Mouse (Mus musculus): ENCODE data around the gene Serinc5. TPM values are rescaled to one million over a fixed set of nuclear protein-coding genes. Genes with fewer than 3 reads are reported as not detected.

Gene Serinc5
- polyA plus RNA-seq, 1 experiment from 2014 or later, result 18.6 TPM

DNA sequence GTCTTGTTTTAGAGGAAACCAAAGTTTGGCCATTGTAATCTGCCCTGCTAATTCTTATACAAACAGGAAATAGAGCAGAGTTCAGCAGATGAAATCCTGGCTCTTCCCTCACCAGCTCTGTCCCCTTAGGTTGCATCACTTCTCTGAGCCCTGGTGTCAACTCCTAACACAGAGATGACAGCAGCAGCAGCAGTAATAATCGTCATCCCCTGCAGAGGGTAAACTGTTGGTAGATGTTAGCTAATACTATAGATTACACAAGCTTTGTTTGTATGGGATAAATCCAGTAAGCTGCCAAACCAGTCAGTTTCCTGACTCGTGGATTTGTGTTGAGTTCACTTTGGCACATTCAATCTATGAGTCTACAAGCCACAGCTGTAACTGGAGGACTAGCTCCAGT, 40.1 kb downstream of the Serinc5 start:
- no peak overlapping the region for H3K4me2 ChIP-seq
- 83% methylated on average over 2 of the region's 2 CpGs for WGBS
- H3K27me3 ChIP-seq, result no peaks in the 10 kb centered on the region
- H3K27ac ChIP-seq, result no peak overlapping the region
- H3K9me3 ChIP-seq, result no peaks in the 10 kb centered on the region
- no peaks in the 10 kb centered on the region for H3K36me3 ChIP-seq
- ATAC-seq (ENCODE audit: low FRiP score), result no peak
- no peak overlapping the region for H3K4me3 ChIP-seq
- H3K4me1 ChIP-seq (replicated peaks), result peaks cover 8% of the 10 kb centered on the region
- no peak overlapping the region for H3K9ac ChIP-seq

DNA sequence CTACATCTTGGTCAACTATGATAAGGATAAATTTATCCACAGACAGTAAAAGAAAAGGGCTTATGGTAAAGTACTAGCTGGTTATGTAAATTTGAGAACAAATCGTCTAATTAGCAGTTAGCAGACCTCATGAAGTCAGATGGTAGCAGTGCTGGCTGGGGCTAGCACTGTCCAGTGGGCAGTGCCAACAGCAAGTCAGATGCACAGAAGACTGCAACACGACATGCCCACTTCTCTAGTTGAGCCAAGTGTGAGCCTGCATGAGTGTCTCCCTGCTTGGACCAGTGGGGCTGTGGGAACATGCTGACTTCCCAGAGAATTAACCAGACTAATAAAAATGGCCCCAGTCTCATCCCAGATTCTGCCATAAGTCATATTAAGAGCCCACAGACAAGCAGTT, 41.6 kb downstream of the Serinc5 start:
- Histone ChIP-seq H3K4me1 (replicated peaks) (peaks cover 14% of the 10 kb centered on the region), H3K9ac (no peak overlapping the region), H3K4me3 (no peak overlapping the region), H3K27me3 (no peaks in the 10 kb centered on the region), H3K9me3 (no peaks in the 10 kb centered on the region), H3K36me3 (no peaks in the 10 kb centered on the region), H3K27ac (no peak overlapping the region), H3K4me2 (no peak overlapping the region)
- ATAC-seq (ENCODE audit: low FRiP score), result no peak
- WGBS, result 82% methylated on average over 2 of the region's 2 CpGs

DNA sequence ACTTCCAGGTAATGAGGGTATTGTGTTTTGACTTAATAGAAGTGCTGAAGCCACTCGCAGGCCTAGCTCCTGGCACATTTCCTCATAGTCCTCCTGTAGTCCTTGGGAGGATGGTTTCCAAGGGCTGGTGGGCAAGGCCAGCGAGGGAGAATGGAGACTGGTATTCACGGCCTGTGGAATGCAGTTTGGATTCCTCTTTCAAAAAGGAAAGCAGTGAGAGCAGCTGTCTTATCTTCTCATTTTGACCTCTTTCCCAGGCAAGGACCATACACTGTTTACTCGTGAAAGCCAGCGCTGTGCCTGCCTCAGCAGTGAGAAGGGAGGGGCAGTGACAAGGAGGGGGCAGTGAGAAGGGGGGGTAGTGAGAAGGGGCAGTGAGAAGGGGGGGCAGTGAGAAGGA, 42.4 kb downstream of the Serinc5 start:
- H3K27me3 ChIP-seq, result no peaks in the 10 kb centered on the region
- no peak overlapping the region for H3K27ac ChIP-seq
- H3K4me3 ChIP-seq, result no peak overlapping the region
- H3K4me2 ChIP-seq, result no peak overlapping the region
- no peaks in the 10 kb centered on the region for H3K9me3 ChIP-seq
- peaks cover 14% of the 10 kb centered on the region for H3K4me1 ChIP-seq (replicated peaks)
- no peak for ATAC-seq (ENCODE audit: low FRiP score)
- WGBS, result 25% methylated on average over 5 of the region's 5 CpGs
- H3K9ac ChIP-seq, result no peak overlapping the region
- H3K36me3 ChIP-seq, result no peaks in the 10 kb centered on the region

DNA sequence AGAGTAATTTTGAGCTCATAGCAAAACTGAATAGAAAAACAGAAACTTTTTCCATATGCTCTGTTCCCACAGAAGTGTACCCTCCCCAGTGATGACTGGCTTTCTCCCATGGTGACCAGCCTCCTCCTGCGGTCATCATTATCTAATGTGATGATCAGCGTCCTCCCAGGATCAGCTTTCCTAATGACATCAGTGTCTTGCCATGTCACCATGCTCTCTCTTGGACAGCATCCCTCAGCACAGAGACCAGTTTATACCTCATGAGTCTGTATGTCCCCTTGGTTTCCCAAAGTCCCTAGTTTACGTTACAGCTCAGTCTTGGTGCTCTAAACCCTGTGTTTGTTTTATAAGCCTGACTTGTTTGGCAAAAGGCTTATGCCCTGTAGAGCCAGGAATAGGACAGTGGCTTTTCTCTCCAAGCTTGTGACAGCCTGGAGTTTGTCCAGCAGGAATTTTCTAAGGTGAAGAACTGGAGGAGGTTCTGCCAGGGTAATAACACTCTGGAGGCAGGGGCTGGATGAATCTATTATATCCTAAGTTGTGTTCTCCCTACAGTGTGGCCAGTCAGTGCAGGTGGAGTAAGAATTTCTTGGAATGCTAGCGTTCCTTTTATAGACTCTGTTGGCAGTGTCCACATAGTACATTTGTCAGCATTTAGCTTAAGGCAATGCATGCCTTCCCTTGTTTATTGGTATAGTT, 46.1 kb downstream of the Serinc5 start:
- 77% methylated on average over 4 of the region's 4 CpGs for WGBS
- Histone ChIP-seq H3K27me3 (no peaks in the 10 kb centered on the region), H3K36me3 (peaks cover 12% of the 10 kb centered on the region), H3K27ac (no peak overlapping the region), H3K4me2 (no peak overlapping the region), H3K9ac (no peak overlapping the region), H3K4me1 (replicated peaks) (peaks cover 14% of the 10 kb centered on the region), H3K4me3 (no peak overlapping the region), H3K9me3 (no peaks in the 10 kb centered on the region)
- no peak for ATAC-seq (ENCODE audit: low FRiP score)

DNA sequence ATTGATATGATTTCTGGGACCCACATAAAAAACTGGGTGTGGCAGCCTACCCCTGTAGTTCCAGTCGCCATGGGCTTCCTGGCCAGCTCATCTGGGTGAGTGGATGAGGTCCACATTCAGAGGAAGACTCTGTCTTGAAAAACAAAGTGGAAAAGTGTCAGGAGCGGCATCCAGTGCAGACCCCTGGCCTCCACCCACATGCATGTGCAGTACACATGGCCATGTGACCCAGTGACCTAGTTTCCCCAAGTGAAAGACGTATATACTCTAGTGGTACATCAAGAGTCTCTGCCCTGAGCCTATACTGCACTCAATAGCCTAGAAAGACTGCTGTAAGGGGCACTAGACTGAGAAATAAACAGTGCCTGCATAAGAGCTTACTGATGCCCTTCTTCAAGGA, 48.7 kb downstream of the Serinc5 start:
- WGBS, result 89% methylated on average over 3 of the region's 3 CpGs
- no peak overlapping the region for H3K4me3 ChIP-seq
- ATAC-seq (ENCODE audit: low FRiP score), result no peak

DNA sequence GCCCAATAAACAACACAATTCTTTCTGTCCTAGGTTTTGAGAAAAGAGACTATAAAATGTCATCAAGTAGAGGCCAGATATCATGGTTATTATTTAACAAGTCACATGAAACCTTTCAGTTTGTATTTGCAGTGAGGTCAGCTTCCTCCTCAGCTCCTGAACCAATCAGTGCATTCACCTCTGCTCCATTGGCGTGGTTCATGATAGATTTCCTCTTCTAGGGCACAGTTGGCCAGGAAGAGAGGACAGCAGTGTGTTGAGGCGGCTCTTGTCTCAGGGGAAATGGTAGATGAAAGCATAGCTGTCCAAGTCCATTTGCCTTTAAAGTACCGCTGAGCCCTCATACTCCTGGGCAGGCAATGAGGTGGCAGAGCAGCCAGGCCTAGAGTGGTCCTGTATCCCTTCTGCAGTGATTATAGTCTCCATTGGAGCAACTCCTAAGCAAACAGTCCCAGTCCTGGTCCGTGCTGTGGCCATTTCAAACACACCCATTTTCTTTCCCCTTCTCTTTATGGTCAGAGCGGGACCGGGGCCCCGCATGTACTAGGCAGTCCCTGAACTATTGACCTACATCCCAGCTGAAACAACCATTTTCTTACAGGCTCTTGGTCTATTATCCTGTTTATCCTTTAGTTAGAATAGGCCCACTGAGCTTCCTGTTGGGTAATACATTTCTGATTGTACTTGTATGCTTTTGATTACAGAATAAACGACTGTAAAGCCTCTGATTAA, 51.8 kb downstream of the Serinc5 start:
- Histone ChIP-seq H3K9me3 (no peaks in the 10 kb centered on the region), H3K9ac (no peak overlapping the region), H3K27ac (no peak overlapping the region), H3K4me3 (no peak overlapping the region), H3K4me2 (no peak overlapping the region), H3K36me3 (peaks cover 12% of the 10 kb centered on the region), H3K27me3 (no peaks in the 10 kb centered on the region), H3K4me1 (replicated peaks) (peaks cover 9% of the 10 kb centered on the region; the same call in 1 of the 2 replicates)
- ATAC-seq (ENCODE audit: low FRiP score), result no peak
- WGBS, result 66% methylated on average over 8 of the region's 8 CpGs

More for the DNA sequence above, 48.7 kb downstream of the Serinc5 start:
- Histone ChIP-seq H3K36me3 (peaks cover 12% of the 10 kb centered on the region), H3K4me2 (no peak overlapping the region), H3K9ac (no peak overlapping the region), H3K27me3 (no peaks in the 10 kb centered on the region), H3K9me3 (no peaks in the 10 kb centered on the region), H3K27ac (no peak overlapping the region), H3K4me1 (replicated peaks) (peaks cover 15% of the 10 kb centered on the region; the same call in 1 of the 2 replicates)

DNA sequence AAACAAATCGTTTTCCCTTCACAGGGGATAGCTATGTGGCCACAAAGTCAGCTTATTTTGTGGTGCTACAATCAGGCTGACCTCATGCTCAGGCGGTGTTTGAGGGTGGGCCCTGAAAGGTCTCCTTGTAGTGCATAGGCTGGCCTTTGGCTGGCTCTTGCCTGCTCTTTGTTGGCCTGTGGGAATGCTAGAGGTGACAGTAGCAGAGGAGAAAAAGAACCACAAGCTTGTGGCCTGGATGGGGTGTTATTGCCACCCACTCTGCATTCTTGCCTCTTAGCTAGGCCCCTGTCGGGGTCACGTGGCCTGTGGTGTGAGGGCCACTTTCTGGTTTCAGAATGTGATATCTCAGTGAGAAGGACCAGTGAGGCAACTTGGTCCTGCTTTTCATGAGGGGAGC, 54.1 kb downstream of the Serinc5 start:
- no peak for ATAC-seq (ENCODE audit: low FRiP score)
- Histone ChIP-seq H3K9ac (no peak overlapping the region), H3K9me3 (no peaks in the 10 kb centered on the region), H3K27me3 (no peaks in the 10 kb centered on the region), H3K4me1 (replicated peaks) (peaks cover 9% of the 10 kb centered on the region; the same call in 1 of the 2 replicates), H3K36me3 (peaks cover 12% of the 10 kb centered on the region), H3K27ac (no peak overlapping the region), H3K4me3 (no peak overlapping the region), H3K4me2 (no peak overlapping the region)
- WGBS, result 83% methylated on average over 4 of the region's 4 CpGs

DNA sequence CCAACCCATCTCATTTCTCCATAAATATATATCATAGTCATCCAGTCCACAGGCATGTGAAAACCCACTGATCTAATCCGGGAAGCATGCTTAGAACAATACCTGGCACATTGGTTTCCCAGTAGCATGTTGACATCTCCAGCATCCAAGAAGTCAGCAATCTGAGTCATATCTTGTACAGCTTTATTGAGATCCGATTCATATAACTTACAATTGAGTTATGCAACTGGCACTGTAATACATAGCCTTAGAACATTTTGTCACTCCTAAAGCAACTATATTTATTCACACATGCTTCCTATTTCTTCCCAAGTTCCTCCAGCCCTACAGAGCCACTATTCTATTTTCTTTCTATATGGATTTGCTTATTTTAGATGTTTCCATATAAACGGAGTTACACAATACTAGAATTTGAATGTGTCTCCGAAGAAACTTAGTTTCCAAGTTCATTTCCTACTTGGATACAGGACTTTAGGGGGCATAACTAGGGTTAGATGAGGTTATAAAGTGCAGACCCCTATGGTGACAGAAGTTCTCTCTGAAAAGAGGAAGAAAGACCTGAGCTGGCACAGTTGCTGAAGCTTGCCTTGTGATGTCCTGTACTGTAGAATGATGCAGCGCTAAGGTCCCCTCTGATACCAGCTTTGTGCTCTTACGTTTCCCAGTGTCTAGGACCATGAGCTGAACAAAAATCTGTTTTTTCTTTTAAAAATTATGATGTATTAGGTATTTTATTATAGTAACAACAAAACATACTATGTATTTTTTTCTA, 57.5 kb downstream of the Serinc5 start:
- Histone ChIP-seq H3K9me3 (no peaks in the 10 kb centered on the region), H3K4me2 (no peak overlapping the region), H3K27me3 (no peaks in the 10 kb centered on the region), H3K4me1 (replicated peaks) (peaks cover 1% of the 10 kb centered on the region; the same call in 1 of the 2 replicates), H3K36me3 (no peaks in the 10 kb centered on the region), H3K4me3 (no peak overlapping the region), H3K27ac (no peak overlapping the region), H3K9ac (no peak overlapping the region)
- 95% methylated on average over 6 of the region's 6 CpGs for WGBS
- no peak for ATAC-seq (ENCODE audit: low FRiP score)

DNA sequence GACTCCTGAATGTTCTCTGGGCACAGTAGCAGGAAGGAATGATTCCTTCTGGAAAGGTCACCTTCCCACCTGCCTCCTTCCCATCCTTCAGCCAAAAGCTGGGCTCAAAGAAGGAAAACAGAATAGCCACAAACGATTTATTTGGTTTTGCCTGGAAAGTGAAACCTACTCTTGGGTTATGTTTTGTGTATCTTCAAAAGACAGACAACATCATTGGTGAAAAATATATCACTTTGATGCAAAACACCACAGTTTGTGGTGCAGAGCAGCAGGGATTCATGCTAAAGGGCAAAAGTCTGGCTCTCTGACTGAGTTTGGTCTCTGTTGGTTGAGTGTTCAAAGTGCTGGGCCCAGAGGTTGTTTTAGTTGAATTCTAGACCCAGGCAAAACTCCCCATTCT, 60.8 kb downstream of the Serinc5 start:
- 77% methylated on average over 1 of the region's 1 CpGs for WGBS
- Histone ChIP-seq H3K9me3 (no peaks in the 10 kb centered on the region), H3K27me3 (no peaks in the 10 kb centered on the region), H3K4me3 (no peak overlapping the region), H3K27ac (no peak overlapping the region), H3K4me1 (replicated peaks) (peaks cover 8% of the 10 kb centered on the region), H3K36me3 (no peaks in the 10 kb centered on the region), H3K9ac (no peak overlapping the region), H3K4me2 (no peak overlapping the region)
- ATAC-seq (ENCODE audit: low FRiP score), result no peak

DNA sequence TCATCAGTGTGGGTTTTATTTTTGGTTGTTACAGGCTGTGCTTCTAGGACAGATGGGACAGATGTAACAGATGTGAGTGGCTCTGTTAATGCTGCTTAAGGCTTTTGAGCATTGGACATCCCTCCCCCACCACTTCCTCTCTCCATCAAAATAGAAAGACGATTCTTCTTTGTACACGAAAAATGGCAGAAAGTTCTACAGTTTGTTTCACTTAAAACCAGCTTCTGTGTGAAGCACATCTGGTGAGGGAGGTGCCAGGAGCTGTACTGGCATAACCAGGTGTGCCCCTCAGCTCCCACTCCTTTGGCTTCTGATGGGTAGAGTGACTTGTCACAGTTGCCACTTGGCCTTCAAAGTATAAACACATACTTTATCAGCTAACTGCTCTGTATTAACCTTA, 63.8 kb downstream of the Serinc5 start:
- Histone ChIP-seq H3K4me3 (no peak overlapping the region), H3K27ac (no peak overlapping the region), H3K27me3 (no peaks in the 10 kb centered on the region), H3K9me3 (no peaks in the 10 kb centered on the region), H3K36me3 (no peaks in the 10 kb centered on the region), H3K9ac (no peak overlapping the region), H3K4me1 (replicated peaks) (peaks cover 11% of the 10 kb centered on the region), H3K4me2 (no peak overlapping the region)
- ATAC-seq (ENCODE audit: low FRiP score), result no peak
- 82% methylated on average over 2 of the region's 2 CpGs for WGBS

DNA sequence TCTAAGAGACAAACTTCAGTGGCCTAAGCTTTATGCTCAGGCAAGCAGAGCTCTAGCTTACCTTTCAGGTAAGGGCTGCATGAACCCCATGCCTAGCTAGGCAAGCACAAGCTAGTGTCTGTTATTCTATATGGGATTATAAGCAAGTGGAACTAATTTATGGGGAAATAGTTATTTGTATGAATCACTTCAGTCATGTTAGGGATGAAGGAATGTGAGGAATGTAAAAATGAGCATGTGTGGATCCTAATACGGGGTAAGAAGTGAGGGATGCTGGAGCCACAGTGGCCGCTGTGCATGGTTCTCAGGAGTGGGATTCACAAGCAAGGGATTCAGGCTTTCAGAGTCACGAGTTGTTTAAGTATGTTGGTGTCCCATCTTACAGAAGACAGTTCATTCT, 64.4 kb downstream of the Serinc5 start:
- no peaks in the 10 kb centered on the region for H3K36me3 ChIP-seq
- WGBS, result 78% methylated on average over 3 of the region's 3 CpGs
- H3K4me1 ChIP-seq (replicated peaks), result peaks cover 11% of the 10 kb centered on the region
- H3K9ac ChIP-seq, result no peak overlapping the region
- H3K4me2 ChIP-seq, result no peak overlapping the region
- H3K27ac ChIP-seq, result no peak overlapping the region
- ATAC-seq (ENCODE audit: low FRiP score), result no peak
- no peaks in the 10 kb centered on the region for H3K27me3 ChIP-seq
- H3K9me3 ChIP-seq, result no peaks in the 10 kb centered on the region
- H3K4me3 ChIP-seq, result no peak overlapping the region

DNA sequence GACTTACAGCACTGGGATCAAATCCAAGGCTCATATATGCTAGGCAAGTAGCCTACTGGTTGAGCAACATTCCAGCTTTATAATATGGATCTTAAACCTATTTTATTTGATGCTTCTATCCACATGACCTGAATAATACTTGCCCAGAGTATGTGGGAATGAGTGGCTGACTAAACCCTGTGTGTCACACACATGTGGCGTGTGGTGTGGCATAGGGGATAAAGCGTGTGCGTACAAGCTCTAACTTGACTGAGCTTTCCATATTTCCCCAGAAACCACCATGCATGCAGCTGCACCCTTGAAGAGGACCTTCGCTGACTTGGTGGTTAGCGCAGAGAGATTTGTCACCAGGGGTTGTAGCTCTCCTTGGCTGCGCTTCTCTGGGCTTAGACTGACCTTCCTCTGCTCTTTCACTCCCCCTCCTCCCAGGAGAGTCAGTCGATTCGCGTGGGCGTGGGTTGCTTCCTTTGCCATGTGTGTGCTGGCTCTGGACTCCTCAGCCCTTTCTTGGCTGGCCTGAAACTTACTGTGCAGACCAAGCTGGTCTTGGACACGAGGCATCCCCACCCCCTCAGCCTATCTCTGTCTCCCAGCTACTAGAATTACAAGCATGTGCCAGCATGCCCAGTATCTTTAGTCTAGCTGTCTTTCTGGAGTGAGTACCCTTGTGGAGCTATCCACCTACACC, 65.2 kb downstream of the Serinc5 start:
- Histone ChIP-seq H3K4me1 (replicated peaks) (peaks cover 11% of the 10 kb centered on the region), H3K4me2 (no peak overlapping the region), H3K36me3 (no peaks in the 10 kb centered on the region), H3K9ac (no peak overlapping the region), H3K27ac (no peak overlapping the region), H3K9me3 (no peaks in the 10 kb centered on the region), H3K27me3 (no peaks in the 10 kb centered on the region), H3K4me3 (no peak overlapping the region)
- 79% methylated on average over 11 of the region's 11 CpGs for WGBS
- 0 out of 2 replicates have a peak, but pooled peaks have one; percentile 37 for ATAC-seq (ENCODE audit: low FRiP score)

All from hindbrain, embryonic 13.5 days (tissue).